ENCODE assay signal across 7 mouse cellular contexts in the genomic region with DNA sequence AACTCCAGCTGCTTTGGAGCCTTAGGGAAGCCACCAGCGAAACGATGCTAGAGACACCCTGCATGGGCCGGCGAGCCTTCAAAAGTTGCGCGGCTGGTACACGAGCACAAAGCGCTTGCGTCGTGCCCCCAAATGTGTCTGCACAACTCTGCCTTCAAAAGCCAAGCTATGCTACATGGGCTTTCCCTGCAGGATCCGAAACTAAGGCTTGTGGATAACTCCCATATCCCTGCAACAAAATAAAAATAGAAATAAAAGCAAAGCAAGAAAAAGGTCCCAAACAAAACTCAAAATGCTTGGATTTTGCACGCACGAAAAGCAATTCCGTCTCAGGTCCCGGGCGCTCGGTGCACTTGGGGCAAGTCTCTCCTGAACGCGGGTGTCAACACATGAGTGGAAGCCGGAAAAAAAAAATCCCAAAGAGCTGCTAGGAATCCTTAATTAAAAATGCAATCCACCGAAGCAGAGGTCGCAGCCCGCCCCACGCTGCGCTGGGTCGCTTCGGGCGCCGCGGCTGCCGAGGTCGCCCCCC. TPM values are rescaled to one million over a fixed set of nuclear protein-coding genes. Genes with fewer than 3 reads are reported as not detected.
DNase-seq lines count a peak whose midpoint lies in the region; ATAC-seq lines count a peak whose summit lies in the region.

No protein-coding gene starts in this region.

- intact Hi-C loops in left cerebral cortex, postnatal 14 days (cut with DNase I) = loop anchor here (5.0 kb wide), 1 partner anchor 64 kb away; no protein-coding TSS in a partner anchor

- peak overlapping the region; percentile 99 for H3K27ac ChIP-seq in embryonic facial prominence, embryonic 13.5 days
- peak overlapping the region; percentile 99 for H3K27ac ChIP-seq in limb, embryonic 10.5 days

- H3K4me3 ChIP-seq in megakaryocyte, embryonic 14.5 days (replicated peaks) = peak overlapping the region; percentile 94
- peak overlapping the region; percentile 99 for H3K4me3 ChIP-seq in embryonic facial prominence, embryonic 13.5 days
- H3K4me3 ChIP-seq in limb, embryonic 10.5 days = peak overlapping the region; percentile 94

- peak overlapping the region; percentile 98 for H3K4me2 ChIP-seq in embryonic facial prominence, embryonic 13.5 days

- ATAC-seq in megakaryocyte, adult 5-6 weeks (ENCODE audit: poor library complexity, severe bottlenecking) = no peak
- no peak for ATAC-seq in embryonic facial prominence, embryonic 13.5 days (ENCODE audit: insufficient number of reproducible peaks, insufficient read depth, low FRiP score, low TSS enrichment, low read depth)

- H3K4me1 ChIP-seq in megakaryocyte, embryonic 14.5 days = peaks cover 93% of the 10 kb centered on the region
- H3K4me1 ChIP-seq in embryonic facial prominence, embryonic 13.5 days = peaks cover 41% of the 10 kb centered on the region
- peaks cover 81% of the 10 kb centered on the region for H3K4me1 ChIP-seq in limb, embryonic 10.5 days

- H3K9me3 ChIP-seq in megakaryocyte, embryonic 14.5 days = no peaks in the 10 kb centered on the region
- no peaks in the 10 kb centered on the region for H3K9me3 ChIP-seq in embryonic facial prominence, embryonic 13.5 days
- H3K9me3 ChIP-seq in limb, embryonic 10.5 days (replicated peaks) = no peaks in the 10 kb centered on the region

- WGBS in embryonic facial prominence, embryonic 13.5 days = under 1% methylated on average over 32 of the region's 32 CpGs
- WGBS in limb, embryonic 10.5 days = under 1% methylated on average over 32 of the region's 32 CpGs

- H3K36me3 ChIP-seq in megakaryocyte, embryonic 14.5 days (replicated peaks; ENCODE audit: low read length) = no peaks in the 10 kb centered on the region
- no peaks in the 10 kb centered on the region; the same call in 1 of the 2 replicates for H3K36me3 ChIP-seq in embryonic facial prominence, embryonic 13.5 days
- H3K36me3 ChIP-seq in limb, embryonic 10.5 days = peaks cover 13% of the 10 kb centered on the region

- peak overlapping the region; percentile 99 for H3K9ac ChIP-seq in embryonic facial prominence, embryonic 13.5 days

- no peak for DNase-seq in limb, embryonic 10.5 days (ENCODE audit: low spot score)
- peak; percentile 46 for DNase-seq in retina, postnatal 1 day
- no peak for DNase-seq in left cerebral cortex, postnatal 14 days (ENCODE audit: low spot score in 2 of 2)
- no peak for DNase-seq in right cerebral cortex, postnatal 25 days

- H3K27me3 ChIP-seq in megakaryocyte, embryonic 14.5 days (replicated peaks) = peaks cover 41% of the 10 kb centered on the region
- H3K27me3 ChIP-seq in embryonic facial prominence, embryonic 13.5 days = no peaks in the 10 kb centered on the region
- no peaks in the 10 kb centered on the region for H3K27me3 ChIP-seq in limb, embryonic 10.5 days (ENCODE audit: low read depth, poor library complexity, severe bottlenecking)

RNA-seq across cellular contexts. Expression of a gene that starts 0.5 kb away (rescaled TPM):
- 19.3 and 52.2 TPM in 2 replicates for polyA plus RNA-seq in megakaryocyte, embryonic 14.5 days (2012; ENCODE audit: insufficient read depth, low replicate concordance)
- 0.52 and 0.96 TPM in 2 replicates for total RNA-seq in megakaryocyte, adult 5-6 weeks (2015)
- total RNA-seq in megakaryocyte, adult 5-6 weeks (2017) = 1.3 and 1.7 TPM in 2 replicates
- polyA plus RNA-seq in embryonic facial prominence, embryonic 13.5 days (2015; fragmentation: Nextera tagmentation; extraction: Ambion mirVana) = 16.7 and 17.4 TPM in 2 replicates
- 10.9 and 11.4 TPM in 2 replicates for polyA plus RNA-seq in limb, embryonic 10.5 days (2016; fragmentation: Nextera tagmentation; extraction: Ambion mirVana)
- 1 to 10 TPM; 1.8 to 2.3 TPM for total RNA-seq in left cerebral cortex, postnatal 14 days (2021)
